Mouse (Mus musculus) left cerebral cortex, adult 2 months (tissue): Measurements from ENCODE around the gene Gm42517. TPM values are rescaled to one million over a fixed set of nuclear protein-coding genes. Genes with fewer than 3 reads are reported as not detected.

Experiments used
- DNase-seq, 2 experiments: peaks; one replicate each; pipeline ENCODE4 v3.0.0; 2021 to 2022; ENCODE audit warnings: low spot score in 2 of 2, mixed read lengths in 1 of 2; ENCODE audit errors: extremely low spot score in 1 of 2
- H3K27ac ChIP-seq: fragments of 200-600 bp; 2 replicates; pipeline ENCODE4 v1.8.1; 2022
- H3K4me3 ChIP-seq: fragments of 200-600 bp; 2 replicates; pipeline ENCODE4 v1.8.1; 2022
- CTCF ChIP-seq: fragments of 200-600 bp; IDR thresholded peaks from 2 replicates; pipeline ENCODE4 v1.8.1; 2022; ENCODE audit warnings: antibody characterized with exemption, mild to moderate bottlenecking, moderate library complexity
- intact Hi-C: fragments of 180-260 bp; cut with DNase I; formaldehyde crosslinking; loops from one replicate; pipeline ENCODE4 v1.15.1; 2025
- total RNA-seq, 2 experiments: library from RNA; stranded (reverse); gene quantifications; 2 replicates each; pipeline ENCODE4 v1.2.3; 2021

Gm42517 gene
- total RNA-seq, 2 experiments from 2014 or later = 59.8 to 70.1 TPM

GRCm38 (mm10) chr5:108368851-108369621 lies 1.3 kb upstream of the Gm42517 start:
- no peak for TF ChIP-seq CTCF
- Histone ChIP-seq H3K27ac (peak overlapping the region; percentile 98), H3K4me3 (peak overlapping the region; percentile 77)
- peak; percentile 89 to 95 for DNase-seq
- intact Hi-C loops = loop anchor here (1.0 to 5.0 kb wide), 4 partner anchors 16 to 93 kb away; partner anchors contain the start of genes Atp5k and Pcgf3

- peak; percentile 35 to 37 for DNase-seq
- H3K27ac ChIP-seq = peak overlapping the region; percentile 98
- intact Hi-C loops = loop anchor here (2.0 to 5.0 kb wide), 3 partner anchors 38 to 94 kb away; partner anchors contain the start of genes Atp5k and Pcgf3
- peak overlapping the region; percentile 77 for H3K4me3 ChIP-seq
- TF ChIP-seq CTCF = no peak
These were observed 724 bp upstream of the Gm42517 start for GRCm38 (mm10) chr5:108368446-108368845.

DNA sequence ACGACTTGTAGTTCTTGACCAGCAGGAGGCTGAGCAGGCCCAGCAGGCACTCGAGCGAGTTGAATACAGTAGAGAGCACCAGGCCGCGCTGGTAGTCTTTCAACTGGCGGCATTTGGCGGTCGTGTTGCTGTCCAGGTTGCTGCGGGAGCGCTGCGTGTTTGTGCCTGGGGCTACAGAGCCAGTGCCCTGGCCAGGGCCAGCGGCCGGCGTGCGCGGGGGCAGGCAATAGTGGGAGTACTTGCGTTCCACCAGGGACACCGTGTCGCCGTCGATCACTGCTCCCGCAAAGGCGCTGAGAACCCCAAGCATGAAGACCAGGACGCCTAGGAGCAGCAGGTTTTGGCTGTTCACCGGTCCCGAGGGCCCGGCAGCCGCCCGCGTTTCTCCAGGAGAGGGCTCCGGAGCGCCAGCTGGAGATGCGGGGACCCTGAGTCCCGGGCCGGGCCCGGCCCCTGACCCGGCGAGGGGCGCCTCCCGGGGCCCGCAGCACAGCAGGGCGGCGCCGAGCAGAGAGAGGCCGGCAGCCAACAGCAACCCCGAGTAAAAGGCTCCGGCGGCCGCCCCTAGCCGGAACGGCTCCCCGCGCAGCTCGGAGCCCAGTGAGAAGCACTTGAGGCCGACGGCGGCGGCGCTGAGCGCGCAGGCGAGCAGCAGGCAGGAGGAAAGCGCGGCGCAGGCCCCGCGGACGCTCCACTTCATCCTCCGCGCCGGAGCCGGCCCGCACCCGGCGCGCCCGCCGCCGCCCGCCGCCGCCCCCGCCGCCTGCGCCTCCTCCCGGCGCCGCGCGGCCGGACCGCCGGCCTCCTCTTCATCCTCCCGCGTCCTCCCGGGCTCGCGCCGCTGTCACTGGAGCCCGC lies 509 bp downstream of the Gm42517 start:
- no peak; the same call in 1 of the 2 replicates for TF ChIP-seq CTCF
- peak; percentile 58 to 59 for DNase-seq
- Histone ChIP-seq H3K4me3 (peak overlapping the region; percentile 77), H3K27ac (peak overlapping the region; percentile 98)
- intact Hi-C loops = loop anchor here (5.0 kb wide), 2 partner anchors 65 to 95 kb away; partner anchors contain the start of genes Atp5k and Pcgf3

GRCm38 (mm10) chr5:108366328-108366983 lies 1.3 kb downstream of the Gm42517 start:
- H3K27ac ChIP-seq = peak overlapping the region; percentile 98
- TF ChIP-seq CTCF = no peak
- peak; percentile 47 for DNase-seq

DNA sequence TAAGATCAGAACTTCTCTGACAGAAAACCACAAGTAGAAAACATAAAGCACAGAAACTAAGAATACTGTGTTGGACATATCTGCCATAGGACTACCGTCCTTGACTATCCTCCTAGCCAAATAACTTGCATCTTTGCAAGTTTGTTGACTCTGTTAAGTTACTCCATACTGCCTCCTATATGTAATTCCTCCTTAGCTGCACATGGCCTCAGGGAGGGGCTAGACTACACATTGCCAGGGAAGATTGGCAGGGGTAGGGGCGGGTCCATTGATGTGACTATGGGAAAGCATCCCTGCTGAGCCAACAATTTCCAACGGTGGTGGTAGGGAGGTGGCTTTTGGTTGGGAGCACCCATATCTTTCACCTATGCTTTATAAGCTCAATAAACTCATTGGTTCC lies 5.4 kb downstream of the Gm42517 start:
- Histone ChIP-seq H3K27ac (no peak overlapping the region), H3K4me3 (no peak overlapping the region)
- peak; percentile 26 for TF ChIP-seq CTCF
- intact Hi-C loops = no loop called here
- no peak for DNase-seq

More at GRCm38 (mm10) chr5:108366328-108366983, 1.3 kb downstream of the Gm42517 start:
- H3K4me3 ChIP-seq = peak overlapping the region; percentile 77
- intact Hi-C loops = loop anchor here (5.0 kb wide), 2 partner anchors 66 to 96 kb away; partner anchors contain the start of genes Atp5k and Pcgf3

DNA sequence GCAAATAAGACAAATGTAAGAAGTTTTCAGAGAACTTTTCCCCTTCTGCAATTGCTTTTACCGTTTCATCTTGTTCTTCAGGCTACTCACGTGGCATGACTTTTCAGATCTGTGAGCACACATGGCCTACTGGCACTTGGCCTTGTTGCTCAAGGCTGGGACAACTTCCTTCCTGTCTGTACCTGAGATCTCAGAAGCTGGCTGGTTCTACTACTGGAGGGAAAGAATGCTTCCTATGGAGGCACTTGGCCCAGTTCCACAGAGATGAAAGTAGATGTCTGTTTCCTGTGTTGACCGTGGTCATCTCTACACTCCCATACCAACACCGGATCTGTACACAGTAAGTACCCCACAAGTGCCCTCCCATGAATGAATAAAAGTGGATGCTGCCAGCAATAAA lies 7.5 kb downstream of the Gm42517 start:
- intact Hi-C loops = no loop called here
- no peak overlapping the region for H3K4me3 ChIP-seq
- peak overlapping the region; percentile 78 for H3K27ac ChIP-seq
- no peak for DNase-seq
- TF ChIP-seq CTCF = no peak

- peak; percentile 56 to 63 for DNase-seq
- intact Hi-C loops = no loop called here
- Histone ChIP-seq H3K27ac (peak overlapping the region; percentile 78), H3K4me3 (no peak overlapping the region)
- no peak for TF ChIP-seq CTCF
These were observed 8.2 kb downstream of the Gm42517 start for GRCm38 (mm10) chr5:108359491-108359890.

- no peak for TF ChIP-seq CTCF
- DNase-seq = no peak
- peak overlapping the region; percentile 37; the same call in 1 of the 2 replicates for H3K27ac ChIP-seq
- intact Hi-C loops = no loop called here
- H3K4me3 ChIP-seq = no peak overlapping the region
These were observed 9.9 kb downstream of the Gm42517 start for GRCm38 (mm10) chr5:108357862-108358261.

GRCm38 (mm10) chr5:108354056-108354455 lies 13.7 kb downstream of the Gm42517 start:
- no peak for DNase-seq
- TF ChIP-seq CTCF = no peak
- H3K27ac ChIP-seq = no peak overlapping the region
- no peak overlapping the region for H3K4me3 ChIP-seq
- intact Hi-C loops = no loop called here

DNA sequence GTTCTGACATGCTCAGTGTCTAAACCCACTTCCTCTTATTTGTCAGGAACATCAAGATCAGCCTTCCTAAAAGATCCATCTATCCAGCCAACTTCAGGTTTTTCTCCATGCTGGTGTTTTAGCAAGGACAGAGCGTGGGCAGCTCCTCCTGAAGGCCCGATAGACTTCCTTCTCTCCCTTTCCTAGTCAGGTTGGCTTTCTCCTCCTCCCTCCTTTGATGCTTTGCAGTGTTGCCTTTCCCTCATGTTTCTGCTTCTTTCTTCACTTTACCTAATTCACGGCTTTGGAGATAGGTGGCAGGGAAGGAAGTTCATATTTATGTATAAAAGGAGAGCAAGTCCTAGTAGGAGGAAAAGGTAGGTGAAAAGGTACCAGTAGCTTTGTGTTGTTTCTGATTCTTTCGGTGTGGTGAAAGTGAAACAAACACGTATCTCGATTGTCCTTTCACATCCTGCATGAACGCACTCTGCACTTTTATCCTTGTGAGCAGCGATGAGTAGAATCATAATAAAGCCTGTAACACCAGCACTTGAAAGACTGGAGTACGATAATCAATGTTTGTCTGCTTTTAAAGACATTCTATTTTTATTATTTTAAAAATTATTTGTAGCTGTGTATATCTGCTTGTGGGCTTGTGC lies 18.1 kb downstream of the Gm42517 start:
- no peak overlapping the region for H3K27ac ChIP-seq
- H3K4me3 ChIP-seq = no peak overlapping the region
- DNase-seq = no peak
- TF ChIP-seq CTCF = no peak
- intact Hi-C loops = no loop called here

DNA sequence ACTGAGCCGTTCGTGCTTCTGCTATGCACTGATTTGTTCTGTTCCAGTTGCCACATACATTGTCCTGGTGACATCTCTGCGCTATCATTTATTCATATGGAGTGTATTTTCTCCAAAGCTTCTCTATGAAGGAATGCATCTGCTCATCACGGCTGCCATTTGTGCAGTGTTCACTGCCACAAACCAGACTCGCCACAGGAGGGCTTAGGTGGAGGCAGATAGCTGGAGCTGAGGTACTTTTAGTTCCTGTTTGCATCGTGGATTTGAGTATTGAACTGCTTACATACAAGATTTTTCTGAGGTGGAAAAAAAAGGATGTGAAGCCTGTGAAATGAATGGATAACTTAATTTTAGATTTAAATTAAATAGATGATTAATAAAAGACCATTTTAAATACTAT lies 19.9 kb downstream of the Gm42517 start:
- intact Hi-C loops = no loop called here
- peak; percentile 14 for TF ChIP-seq CTCF
- DNase-seq = no peak
- Histone ChIP-seq H3K27ac (no peak overlapping the region), H3K4me3 (no peak overlapping the region)
